Mouse (Mus musculus) kidney, adult 2 months (tissue): Measurements from ENCODE around the gene Pycr1. TPM values are rescaled to one million over a fixed set of nuclear protein-coding genes. Genes with fewer than 3 reads are reported as not detected.

Experiments used
- DNase-seq: peaks from one replicate; pipeline ENCODE4 v3.0.0; 2021
- H3K27ac ChIP-seq: fragments of 200-500 bp; 2 replicates; pipeline ENCODE4 v1.5.1; 2012; ENCODE audit warnings: low read depth, low read length, control low read depth, inconsistent platforms; ENCODE audit not compliant: insufficient read depth
- H3K27me3 ChIP-seq: fragments of 200-500 bp; replicated peaks from 2 replicates; pipeline ENCODE4 v1.6.1; 2012; ENCODE audit warnings: mild to moderate bottlenecking, moderate library complexity, low read length, inconsistent platforms; ENCODE audit not compliant: control insufficient read depth, insufficient read depth
- H3K36me3 ChIP-seq: fragments of 200-500 bp; 2 replicates; pipeline ENCODE4 v1.6.1; 2012; ENCODE audit warnings: mild to moderate bottlenecking, moderate library complexity, low read length, inconsistent platforms; ENCODE audit not compliant: control insufficient read depth, insufficient read depth
- H3K4me1 ChIP-seq: fragments of 200-500 bp; 2 replicates; pipeline ENCODE4 v1.6.1; 2011; ENCODE audit warnings: low read length; ENCODE audit not compliant: control insufficient read depth, insufficient read depth
- H3K4me3 ChIP-seq: fragments of 200-500 bp; 2 replicates; pipeline ENCODE4 v1.5.1; 2011; ENCODE audit warnings: mild to moderate bottlenecking, low read depth, low read length, control low read depth; ENCODE audit not compliant: insufficient read depth
- CTCF ChIP-seq: fragments of 200-500 bp; conservative IDR thresholded peaks from 2 replicates; pipeline ENCODE4 v1.5.1; 2011; ENCODE audit warnings: low read depth, mild to moderate bottlenecking, control low read depth, low read length, moderate library complexity, mixed read lengths; ENCODE audit not compliant: insufficient read depth, insufficient read length
- POLR2A ChIP-seq: fragments of 200-500 bp; IDR thresholded peaks from one replicate; pipeline ENCODE4 v1.6.1; 2011; ENCODE audit warnings: low read depth, low read length, control low read depth
- WGBS: fragments of 180-500 bp; shearing (Covaris S2); methylation state at CpG from one replicate; pipeline ENCODE4 v1.1.7; 2018; 5-methylcytosine and 5-hydroxymethylcytosine counted together
- polyA plus RNA-seq: library from polyadenylated mRNA; depleted of rRNA; stranded (reverse); fragments of >200 nt; gene quantifications from 2 replicates; pipeline ENCODE4 v1.2.3, GENCODE M21; 2012

Gene Pycr1
- polyA plus RNA-seq, 1 experiment, result 1.0 TPM

GRCm38 (mm10) chr11:120665406-120665805 lies 21.8 kb upstream of the Pycr1 start:
- 93% methylated on average over 3 of the region's 3 CpGs for whole genome bisulfite sequencing
- DNase-seq, result no peak
- no peak overlapping the region for H3K4me3 ChIP-seq
- H3K27ac ChIP-seq, result no peak overlapping the region
- TF ChIP-seq CTCF, result no peak
- TF ChIP-seq POLR2A, result no peak
- no peaks in the 10 kb centered on the region for H3K36me3 ChIP-seq
- no peaks in the 10 kb centered on the region for H3K27me3 ChIP-seq
- no peaks in the 10 kb centered on the region; the same call in 1 of the 2 replicates for H3K4me1 ChIP-seq

GRCm38 (mm10) chr11:120663714-120664113 lies 20.1 kb upstream of the Pycr1 start:
- WGBS, result 97% methylated on average over 5 of the region's 5 CpGs

DNA sequence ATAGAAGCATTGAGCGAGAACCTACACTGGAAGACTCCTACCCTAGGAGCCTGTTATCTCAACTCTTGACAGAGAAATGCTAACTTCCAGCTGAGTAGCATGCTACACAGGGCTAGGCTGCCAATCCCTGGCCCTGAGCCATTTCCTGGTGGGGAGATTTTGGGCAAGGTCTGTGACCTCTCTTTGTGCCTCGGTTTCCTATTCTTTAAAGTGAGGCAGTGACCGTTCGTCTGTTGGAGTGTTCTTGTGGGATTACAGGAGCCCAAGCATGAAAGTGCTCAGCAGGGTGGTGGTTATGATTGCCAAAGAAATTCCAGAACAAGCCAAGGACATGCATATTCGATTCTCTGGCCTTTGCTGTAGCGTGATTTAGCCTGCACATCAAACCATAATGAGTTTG lies 19.2 kb upstream of the Pycr1 start:
- Histone ChIP-seq H3K27me3 (no peaks in the 10 kb centered on the region), H3K4me1 (peaks cover 7% of the 10 kb centered on the region; the same call in 1 of the 2 replicates), H3K4me3 (no peak overlapping the region), H3K27ac (no peak overlapping the region), H3K36me3 (no peaks in the 10 kb centered on the region)
- DNase-seq, result no peak
- TF ChIP-seq POLR2A (no peak), CTCF (no peak)
- 62% methylated on average over 6 of the region's 6 CpGs for WGBS

More at GRCm38 (mm10) chr11:120663714-120664113, 20.1 kb upstream of the Pycr1 start:
- no peak for DNase-seq
- no peaks in the 10 kb centered on the region for H3K27me3 ChIP-seq
- no peaks in the 10 kb centered on the region for H3K36me3 ChIP-seq
- H3K4me3 ChIP-seq, result no peak overlapping the region
- TF ChIP-seq CTCF (no peak), POLR2A (no peak)
- no peak overlapping the region for H3K27ac ChIP-seq
- peaks cover 7% of the 10 kb centered on the region; the same call in 1 of the 2 replicates for H3K4me1 ChIP-seq

- Histone ChIP-seq H3K27me3 (no peaks in the 10 kb centered on the region), H3K36me3 (no peaks in the 10 kb centered on the region), H3K27ac (no peak within 1 kb of the TSS), H3K4me1 (peaks cover 10% of the 10 kb centered on the region; the same call in 1 of the 2 replicates), H3K4me3 (peak within 1 kb of the TSS; percentile 61)
- WGBS, result 2% methylated on average over 35 of the region's 35 CpGs
- TF ChIP-seq CTCF (no peak), POLR2A (no peak)
- DNase-seq, result no peak
Measured at GRCm38 (mm10) chr11:120661076-120661460, 17.5 kb upstream of the Pycr1 start, which contains the start of gene Notum. TSS of gene Notum (minus strand) at chr11:120661175.

- H3K27me3 ChIP-seq, result no peaks in the 10 kb centered on the region
Measured at GRCm38 (mm10) chr11:120660301-120661075, 16.9 kb upstream of the Pycr1 start.

DNA sequence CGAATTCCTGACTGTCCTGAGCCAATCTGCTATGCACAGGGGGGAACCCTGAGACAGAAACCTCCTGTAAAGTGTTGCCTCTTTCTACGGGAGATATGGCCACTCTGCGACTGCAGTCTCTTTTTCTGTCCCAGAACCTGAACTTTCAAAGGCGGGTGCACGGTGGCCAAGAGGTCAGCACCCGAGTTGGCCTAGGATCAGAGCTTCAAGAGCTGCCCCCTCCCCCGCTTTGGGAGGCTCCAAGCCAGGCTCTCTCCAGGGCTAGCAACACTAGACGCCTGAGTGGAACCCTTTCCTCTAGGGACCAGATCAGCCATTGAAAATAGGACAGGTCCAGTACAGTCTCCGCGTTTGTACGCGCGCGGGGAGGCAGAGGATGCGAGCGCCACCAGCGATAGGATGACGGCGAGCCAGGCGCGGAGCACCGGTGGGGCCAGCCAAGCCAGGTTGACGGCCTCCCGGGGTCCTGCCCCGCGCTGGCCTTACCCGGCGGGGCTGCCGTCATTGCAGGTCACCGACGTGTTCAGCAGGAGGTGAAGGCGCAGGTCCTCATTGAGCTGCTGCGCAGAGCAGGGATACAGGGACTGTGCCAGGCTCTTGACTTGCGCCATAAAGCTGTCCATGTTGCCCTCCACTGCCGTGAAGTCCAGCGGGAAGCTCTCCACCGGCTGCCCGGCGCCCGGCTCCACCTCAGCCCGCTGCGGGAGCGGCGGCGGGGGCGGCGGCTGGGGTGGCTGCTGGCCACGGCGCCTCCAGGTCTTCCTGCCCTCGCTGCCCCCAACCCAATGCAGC lies 16.1 kb upstream of the Pycr1 start:
- TF ChIP-seq POLR2A (no peak), CTCF (no peak)
- WGBS, result 3% methylated on average over 49 of the region's 50 CpGs
- Histone ChIP-seq H3K4me1 (peaks cover 10% of the 10 kb centered on the region; the same call in 1 of the 2 replicates), H3K27ac (no peak overlapping the region), H3K36me3 (no peaks in the 10 kb centered on the region), H3K27me3 (no peaks in the 10 kb centered on the region), H3K4me3 (peak overlapping the region; percentile 61)
- DNase-seq, result peak; percentile 53

More at GRCm38 (mm10) chr11:120660301-120661075, 16.9 kb upstream of the Pycr1 start:
- peak overlapping the region; percentile 61 for H3K4me3 ChIP-seq
- under 1% methylated on average over 95 of the region's 95 CpGs for whole genome bisulfite sequencing
- H3K4me1 ChIP-seq, result peaks cover 10% of the 10 kb centered on the region; the same call in 1 of the 2 replicates
- H3K27ac ChIP-seq, result no peak overlapping the region
- TF ChIP-seq POLR2A (no peak), CTCF (0 out of 2 replicates have a peak, but pooled peaks have one; percentile 16)
- H3K36me3 ChIP-seq, result no peaks in the 10 kb centered on the region
- peak; percentile 70 for DNase-seq

- DNase-seq, result peak; percentile 90
- WGBS, result 1% methylated on average over 24 of the region's 24 CpGs
- Histone ChIP-seq H3K27ac (no peak overlapping the region), H3K36me3 (no peaks in the 10 kb centered on the region), H3K27me3 (no peaks in the 10 kb centered on the region), H3K4me3 (peak overlapping the region; percentile 61), H3K4me1 (peaks cover 10% of the 10 kb centered on the region; the same call in 1 of the 2 replicates)
- TF ChIP-seq CTCF (peak; percentile 82), POLR2A (no peak)
Measured at GRCm38 (mm10) chr11:120658876-120659410, 15.4 kb upstream of the Pycr1 start.
